Mouse (Mus musculus) embryonic facial prominence, embryonic 12.5 days (tissue): Measurements from ENCODE around the gene Zbtb24. TPM values are rescaled to one million over a fixed set of nuclear protein-coding genes. Genes with fewer than 3 reads are reported as not detected.

Experiments
- ATAC-seq: fragments of 200-750 bp; cut with Nextera tagmentation; 2 replicates; pipeline ENCODE4 v1.8.0; 2017; ENCODE audit not compliant: insufficient number of reproducible peaks, insufficient read depth, low FRiP score, low TSS enrichment
- H3K27ac ChIP-seq: fragments of 300-500 bp; sonication (generic); 2 replicates; pipeline ENCODE4 v1.5.1; 2016; ENCODE audit warnings: mild to moderate bottlenecking
- H3K27me3 ChIP-seq: fragments of 300-500 bp; sonication (generic); 2 replicates; pipeline ENCODE4 v1.6.1; 2016; ENCODE audit warnings: mild to moderate bottlenecking, moderate library complexity
- H3K36me3 ChIP-seq: fragments of 300-500 bp; sonication (generic); 2 replicates; pipeline ENCODE4 v1.6.1; 2016; ENCODE audit warnings: mild to moderate bottlenecking
- H3K4me1 ChIP-seq: fragments of 300-500 bp; sonication (generic); 2 replicates; pipeline ENCODE4 v1.6.1; 2016
- H3K4me2 ChIP-seq: fragments of 300-500 bp; sonication (generic); replicated peaks from 2 replicates; pipeline ENCODE4 v1.6.1; 2016; ENCODE audit warnings: mild to moderate bottlenecking, moderate library complexity
- H3K4me3 ChIP-seq: fragments of 300-500 bp; sonication (generic); 2 replicates; pipeline ENCODE4 v1.5.1; 2016; ENCODE audit warnings: mild to moderate bottlenecking
- H3K9ac ChIP-seq: fragments of 300-500 bp; sonication (generic); 2 replicates; pipeline ENCODE4 v1.6.1; 2016; ENCODE audit warnings: mild to moderate bottlenecking, moderate library complexity
- H3K9me3 ChIP-seq: fragments of 300-500 bp; sonication (generic); 2 replicates; pipeline ENCODE4 v1.6.1; 2016; ENCODE audit warnings: mild to moderate bottlenecking, moderate library complexity
- WGBS: fragments of 180-500 bp; shearing (Covaris S2); methylation state at CpG from one replicate; pipeline ENCODE4 v1.1.7; 2016; 5-methylcytosine and 5-hydroxymethylcytosine counted together
- polyA plus RNA-seq: library from polyadenylated mRNA; unstranded; fragments of >200 nt; fragmentation: Nextera tagmentation; extraction: Ambion mirVana; gene quantifications from 2 replicates; pipeline ENCODE4 v1.2.1, GENCODE M21; 2016

Gene Zbtb24
- polyA plus RNA-seq, 1 experiment from 2014 or later = 23.9 TPM

DNA sequence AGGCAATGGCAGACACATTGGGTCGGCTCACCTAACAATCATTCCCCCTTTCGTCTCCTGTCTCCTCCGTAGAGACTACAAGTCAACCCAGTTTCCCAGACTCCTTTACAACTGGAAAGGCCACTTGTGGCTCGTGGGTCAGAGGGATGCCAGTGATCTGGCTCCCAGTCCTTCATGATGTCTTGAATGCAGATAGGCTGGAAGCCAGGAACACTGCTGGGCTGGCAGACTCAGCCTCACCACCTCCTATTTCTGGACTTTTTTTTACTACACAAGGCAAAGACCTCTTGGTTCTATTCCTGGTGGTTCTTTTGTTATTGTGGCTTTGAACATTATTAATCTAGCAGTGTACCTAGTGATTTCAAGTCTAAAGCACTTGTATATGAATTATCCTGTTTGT lies 64.1 kb downstream of the Zbtb24 start:
- Histone ChIP-seq H3K9ac (no peak overlapping the region), H3K27me3 (no peaks in the 10 kb centered on the region), H3K27ac (no peak overlapping the region), H3K9me3 (no peaks in the 10 kb centered on the region), H3K4me2 (no peak overlapping the region), H3K4me1 (no peaks in the 10 kb centered on the region), H3K4me3 (no peak overlapping the region), H3K36me3 (no peaks in the 10 kb centered on the region)
- WGBS = 73% methylated on average over 4 of the region's 4 CpGs
- no peak for ATAC-seq

DNA sequence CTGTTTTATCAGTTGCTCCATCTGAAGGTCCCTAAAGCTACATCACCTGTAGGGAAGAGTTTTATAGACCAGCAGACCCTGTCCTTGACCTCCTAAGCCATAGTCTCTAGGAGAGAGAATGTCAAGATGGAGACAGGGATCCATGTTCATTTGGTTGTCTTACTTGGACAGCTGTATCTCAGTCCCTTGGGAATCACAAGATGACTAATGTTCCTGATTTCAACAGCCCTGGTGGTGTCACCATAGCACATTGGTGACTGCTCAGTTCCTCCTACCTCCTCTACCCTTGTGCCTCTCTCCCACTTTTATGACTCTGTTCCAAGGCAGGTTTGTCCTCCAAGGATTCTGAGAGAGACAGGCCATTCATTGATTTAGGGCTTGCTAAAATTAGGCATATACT lies 64.7 kb downstream of the Zbtb24 start:
- H3K4me1 ChIP-seq = no peaks in the 10 kb centered on the region
- no peak for ATAC-seq
- H3K4me2 ChIP-seq = no peak overlapping the region
- no peaks in the 10 kb centered on the region for H3K9me3 ChIP-seq
- H3K9ac ChIP-seq = no peak overlapping the region
- no peak overlapping the region for H3K4me3 ChIP-seq
- no peaks in the 10 kb centered on the region for H3K27me3 ChIP-seq
- H3K27ac ChIP-seq = no peak overlapping the region
- no peaks in the 10 kb centered on the region for H3K36me3 ChIP-seq

Other genes starting within 250 kb of the Zbtb24 start
- 13.3 and 15.2 TPM in 2 replicates for gene Fig4, start 147.1 kb upstream of the Zbtb24 start, polyA plus RNA-seq
- gene Ak9, start 146.4 kb upstream of the Zbtb24 start, polyA plus RNA-seq = 0.04 TPM in 1 of 2 replicates, not detected in the other
- gene Mical1, start 25.9 kb downstream of the Zbtb24 start, polyA plus RNA-seq = 50.8 and 55.6 TPM in 2 replicates
- 57.9 and 59.8 TPM in 2 replicates for gene Smpd2, start 40.0 kb downstream of the Zbtb24 start, polyA plus RNA-seq
- gene Ppil6, start 40.1 kb downstream of the Zbtb24 start, polyA plus RNA-seq = 0.55 and 1.2 TPM in 2 replicates
- 164 and 178 TPM in 2 replicates for gene Cd164, start 69.0 kb downstream of the Zbtb24 start, polyA plus RNA-seq